23 mouse cellular contexts compared by ENCODE assay signal in genomic region chr14:32336547-32336946, GRCm38 (mm10). TPM values are rescaled to one million over a fixed set of nuclear protein-coding genes. Genes with fewer than 3 reads are reported as not detected.
A peak's percentile ranks its signal among the peaks of the same experiment; 100 is the strongest.
DNase-seq lines count a peak whose midpoint lies in the region; ATAC-seq and TF ChIP-seq lines count a peak whose summit lies in the region.
"Had no signal": no experiment of that assay in that cellular context is flagged by ENCODE, and none has a peak within 500 bp of the region (broad histone marks: within the 10 kb centered on the region; RNA-seq: fewer than 3 reads in every experiment).

No protein-coding gene starts in this region.

- no peak overlapping the region for H3K4me3 ChIP-seq in forebrain, embryonic 15.5 days
- no peak overlapping the region for H3K4me3 ChIP-seq in forebrain, embryonic 12.5 days (replicated peaks)
- no peak overlapping the region for H3K4me3 ChIP-seq in hindbrain, postnatal 0 days (ENCODE audit: low read length)
- no peak overlapping the region for H3K4me3 ChIP-seq in hindbrain, embryonic 14.5 days (replicated peaks; ENCODE audit: low read length)
- no peak overlapping the region for H3K4me3 ChIP-seq in cerebellum, adult 2 months (replicated peaks; ENCODE audit: insufficient read depth, low read depth, low read length)
- H3K4me3 ChIP-seq: embryonic facial prominence, embryonic 13.5 days; heart, embryonic 15.5 days; hindbrain, embryonic 12.5 days; limb, embryonic 12.5 days; megakaryocyte, embryonic 14.5 days had no signal

- no peaks in the 10 kb centered on the region for H3K9me3 ChIP-seq in forebrain, embryonic 15.5 days
- H3K9me3 ChIP-seq in forebrain, embryonic 12.5 days, result no peaks in the 10 kb centered on the region
- no peaks in the 10 kb centered on the region for H3K9me3 ChIP-seq in hindbrain, postnatal 0 days (ENCODE audit: low read length)
- H3K9me3 ChIP-seq in hindbrain, embryonic 14.5 days (ENCODE audit: control insufficient read depth, low read length), result no peaks in the 10 kb centered on the region
- H3K9me3 ChIP-seq: embryonic facial prominence, embryonic 13.5 days; heart, embryonic 15.5 days; hindbrain, embryonic 12.5 days; limb, embryonic 12.5 days; megakaryocyte, embryonic 14.5 days had no signal

- no peak overlapping the region for H3K9ac ChIP-seq in forebrain, embryonic 15.5 days (replicated peaks)
- no peak overlapping the region for H3K9ac ChIP-seq in forebrain, embryonic 12.5 days
- H3K9ac ChIP-seq in hindbrain, postnatal 0 days (replicated peaks; ENCODE audit: low read length), result no peak overlapping the region
- no peak overlapping the region for H3K9ac ChIP-seq in hindbrain, embryonic 14.5 days
- H3K9ac ChIP-seq: embryonic facial prominence, embryonic 13.5 days; heart, embryonic 15.5 days; hindbrain, embryonic 12.5 days; limb, embryonic 12.5 days; liver, embryonic 14.5 days had no signal

- peak; percentile 60; the same call in 1 of the 2 replicates for ATAC-seq in forebrain, embryonic 15.5 days (replicated peaks)
- no peak for ATAC-seq in forebrain, embryonic 12.5 days (ENCODE audit: low FRiP score)
- ATAC-seq in hindbrain, postnatal 0 days, result peak; percentile 61
- no peak for ATAC-seq in hindbrain, embryonic 14.5 days (ENCODE audit: low FRiP score)

- 66% methylated on average over 11 of the region's 11 CpGs for WGBS in forebrain, embryonic 15.5 days
- whole genome bisulfite sequencing in forebrain, embryonic 12.5 days, result 85% methylated on average over 11 of the region's 11 CpGs
- 61% methylated on average over 11 of the region's 11 CpGs for WGBS in hindbrain, postnatal 0 days
- WGBS in hindbrain, embryonic 14.5 days, result 75% methylated on average over 11 of the region's 11 CpGs
- 18% methylated on average over 11 of the region's 11 CpGs for WGBS in cerebellum, adult 2 months

- TF ChIP-seq CTCF in hindbrain, postnatal 0 days (IDR thresholded peaks at IDR 0.05; ENCODE audit: low read depth), result no peak
- no peak for TF ChIP-seq CTCF in cerebellum, adult 2 months (IDR thresholded peaks at IDR 0.05; ENCODE audit: borderline replicate concordance, insufficient read depth, low read depth, low read length)

- H3K36me3 ChIP-seq in forebrain, embryonic 15.5 days, result peaks cover 39% of the 10 kb centered on the region
- peaks cover 69% of the 10 kb centered on the region for H3K36me3 ChIP-seq in forebrain, embryonic 12.5 days (replicated peaks)
- peaks cover 18% of the 10 kb centered on the region; the same call in 1 of the 2 replicates for H3K36me3 ChIP-seq in hindbrain, postnatal 0 days (ENCODE audit: insufficient read depth, low read length)
- H3K36me3 ChIP-seq in hindbrain, embryonic 14.5 days (replicated peaks; ENCODE audit: control insufficient read depth, insufficient read depth), result peaks cover 60% of the 10 kb centered on the region
- H3K36me3 ChIP-seq: heart, embryonic 15.5 days had no signal

- H3K4me2 ChIP-seq in forebrain, embryonic 15.5 days (replicated peaks), result no peak overlapping the region
- no peak overlapping the region for H3K4me2 ChIP-seq in forebrain, embryonic 12.5 days
- H3K4me2 ChIP-seq in hindbrain, postnatal 0 days (ENCODE audit: low read depth, low read length), result no peak overlapping the region
- H3K4me2 ChIP-seq in hindbrain, embryonic 14.5 days (replicated peaks), result no peak overlapping the region
- H3K4me2 ChIP-seq: embryonic facial prominence, embryonic 13.5 days; heart, embryonic 15.5 days; hindbrain, embryonic 12.5 days; limb, embryonic 12.5 days had no signal

- no peak for TF ChIP-seq POLR2A in cerebellum, adult 2 months (IDR thresholded peaks at IDR 0.05; ENCODE audit: borderline replicate concordance, insufficient read depth, low read length)

- H3K27me3 ChIP-seq in forebrain, embryonic 15.5 days, result no peaks in the 10 kb centered on the region
- no peaks in the 10 kb centered on the region for H3K27me3 ChIP-seq in forebrain, embryonic 12.5 days
- H3K27me3 ChIP-seq in hindbrain, postnatal 0 days (ENCODE audit: insufficient read depth, low read length), result no peaks in the 10 kb centered on the region
- no peaks in the 10 kb centered on the region for H3K27me3 ChIP-seq in hindbrain, embryonic 14.5 days (ENCODE audit: control insufficient read depth, insufficient read depth, low read length)
- no peaks in the 10 kb centered on the region for H3K27me3 ChIP-seq in cerebellum, adult 2 months (ENCODE audit: control insufficient read depth, insufficient read depth, low read length)
- H3K27me3 ChIP-seq: embryonic facial prominence, embryonic 13.5 days; heart, embryonic 15.5 days; hindbrain, embryonic 12.5 days; limb, embryonic 12.5 days had no signal

- peaks cover 9% of the 10 kb centered on the region for H3K4me1 ChIP-seq in forebrain, embryonic 15.5 days
- no peaks in the 10 kb centered on the region for H3K4me1 ChIP-seq in forebrain, embryonic 12.5 days
- H3K4me1 ChIP-seq in hindbrain, postnatal 0 days (ENCODE audit: insufficient read depth, low read length), result peaks cover 8% of the 10 kb centered on the region; the same call in 1 of the 2 replicates
- H3K4me1 ChIP-seq in hindbrain, embryonic 14.5 days (replicated peaks; ENCODE audit: control insufficient read depth, insufficient read depth, low read length), result no peaks in the 10 kb centered on the region
- H3K4me1 ChIP-seq in cerebellum, adult 2 months (ENCODE audit: control insufficient read depth, insufficient read depth, low read length), result peaks cover 16% of the 10 kb centered on the region
- H3K4me1 ChIP-seq: heart, embryonic 15.5 days; limb, embryonic 12.5 days; megakaryocyte, embryonic 14.5 days had no signal

- no peak overlapping the region for H3K27ac ChIP-seq in forebrain, embryonic 15.5 days (replicated peaks)
- H3K27ac ChIP-seq in forebrain, embryonic 12.5 days, result no peak overlapping the region
- H3K27ac ChIP-seq in hindbrain, postnatal 0 days, result no peak overlapping the region
- H3K27ac ChIP-seq in hindbrain, embryonic 14.5 days, result no peak overlapping the region
- H3K27ac ChIP-seq in cerebellum, adult 2 months (ENCODE audit: insufficient read depth, low read length), result no peak overlapping the region
- H3K27ac ChIP-seq: embryonic facial prominence, embryonic 13.5 days; heart, embryonic 15.5 days; hindbrain, embryonic 12.5 days; limb, embryonic 12.5 days; liver, embryonic 14.5 days had no signal

- DNase-seq in hindbrain, postnatal 0 days (ENCODE audit: low spot score), result peak; percentile 74
- no peak for DNase-seq in hindbrain, embryonic 14.5 days (ENCODE audit: low spot score)
- DNase-seq in cerebellum, adult 2 months, result peak; percentile 81 to 91
- DNase-seq in gonadal fat pad, adult 2 months (ENCODE audit: low read depth), result peak; percentile 27
- DNase-seq in MN1 (ENCODE audit: low spot score), result no peak
- no peak for DNase-seq in layer of hippocampus, adult 11-12 months (ENCODE audit: low spot score)
- DNase-seq: gastrocnemius, postnatal 25 days; kidney, adult 8-10 months; kidney, postnatal 36 days; lung, postnatal 10 days; right cerebral cortex, adult 18-20 months had no signal

RNA-seq across cellular contexts. Expression of gene Ogdhl, which starts 14.7 kb away (rescaled TPM):
- 26.2 TPM in 2 replicates for polyA plus RNA-seq in forebrain, embryonic 15.5 days (2015; fragmentation: Nextera tagmentation; extraction: Ambion mirVana)
- polyA plus RNA-seq in forebrain, embryonic 12.5 days (2016; fragmentation: Nextera tagmentation; extraction: Ambion mirVana), result 16.0 and 20.5 TPM in 2 replicates
- total RNA-seq in hindbrain, postnatal 0 days (2014; rRNA removed), result 33.5 and 34.0 TPM in 2 replicates
- 21.2 and 22.5 TPM in 2 replicates for polyA plus RNA-seq in hindbrain, postnatal 0 days (2015; fragmentation: Nextera tagmentation; extraction: Ambion mirVana)
- polyA plus RNA-seq in hindbrain, embryonic 14.5 days (2014; fragmentation: Nextera tagmentation; extraction: Ambion mirVana), result 17.1 and 19.7 TPM in 2 replicates
- 91.2 and 94.7 TPM in 2 replicates for polyA plus RNA-seq in cerebellum, adult 2 months (2012; rRNA removed)
- polyA plus RNA-seq in gonadal fat pad, adult 2 months (2012; rRNA removed), result 9.3 and 11.7 TPM in 2 replicates

RNA-seq across cellular contexts. Expression of gene 1700024G13Rik, which starts 51.6 kb away (rescaled TPM):
- polyA plus RNA-seq in forebrain, embryonic 15.5 days (2015; fragmentation: Nextera tagmentation; extraction: Ambion mirVana), result 0.45 and 0.89 TPM in 2 replicates
- not detected in 2 replicates for polyA plus RNA-seq in forebrain, embryonic 12.5 days (2016; fragmentation: Nextera tagmentation; extraction: Ambion mirVana)
- not detected in 2 replicates for total RNA-seq in hindbrain, postnatal 0 days (2014; rRNA removed)
- 0.43 and 0.58 TPM in 2 replicates for polyA plus RNA-seq in hindbrain, postnatal 0 days (2015; fragmentation: Nextera tagmentation; extraction: Ambion mirVana)
- polyA plus RNA-seq in hindbrain, embryonic 14.5 days (2014; fragmentation: Nextera tagmentation; extraction: Ambion mirVana), result 0.85 and 0.87 TPM in 2 replicates
- polyA plus RNA-seq in cerebellum, adult 2 months (2012; rRNA removed), result 0.52 and 0.71 TPM in 2 replicates
- polyA plus RNA-seq in gonadal fat pad, adult 2 months (2012; rRNA removed), result 1.2 and 2.8 TPM in 2 replicates
- total RNA-seq: common myeloid progenitor, adult 5-6 weeks; gastrocnemius, postnatal 25 days; layer of hippocampus, postnatal 25 days had no signal
- polyA plus RNA-seq: embryonic facial prominence, embryonic 13.5 days; frontal cortex, adult 2 months; heart, embryonic 15.5 days; limb, embryonic 12.5 days; liver, embryonic 14.5 days; stomach, embryonic 14.5 days had no signal

Comparison
In these comparisons a context has a peak if more than half of its experiments do, and no peak if none do; other contexts are left out.
1. ATAC-seq: peak in forebrain, embryonic 15.5 days (single experiment) and hindbrain, postnatal 0 days (single experiment); none in forebrain, embryonic 12.5 days (single experiment) and hindbrain, embryonic 14.5 days (single experiment).
2. DNase-seq: peak in hindbrain, postnatal 0 days (single experiment), cerebellum, adult 2 months (2 of 2) and gonadal fat pad, adult 2 months (single experiment); none in hindbrain, embryonic 14.5 days (single experiment), MN1 (single experiment) and layer of hippocampus, adult 11-12 months (single experiment).